ENCODE assay signal across 1 mouse cellular context in genomic region chr7:44527483-44528398, GRCm38 (mm10).
TF ChIP-seq lines count a peak whose summit lies in the region.

No protein-coding gene starts in this region.

TF ChIP-seq in C2C12, 6 proteins besides CTCF, POLR2A, EP300 and RAD21:
- TF ChIP-seq MYOG (IDR thresholded peaks at IDR 0.05; ENCODE audit: control insufficient read depth, extremely low read depth, insufficient read length) (no peak), MYOD1 (IDR thresholded peaks at IDR 0.05; ENCODE audit: control insufficient read depth, insufficient read length, low read depth) (no peak), MAX (IDR thresholded peaks at IDR 0.05) (no peak), CEBPB (IDR thresholded peaks at IDR 0.05; ENCODE audit: low read depth) (no peak), FOSL1 (IDR thresholded peaks at IDR 0.05; ENCODE audit: insufficient read depth, low read length, poor library complexity, severe bottlenecking) (no peak), USF1 (IDR thresholded peaks at IDR 0.05; ENCODE audit: low read depth) (no peak)
